Mouse (Mus musculus): ENCODE results near the gene Traf3ip2.

Traf3ip2 gene

GRCm38 (mm10) chr10:39612633-39612988 lies at the start of gene Traf3ip2:
Traf3ip2 (plus strand) TSS chr10:39612934.
- DNase-seq: no peak

DNA sequence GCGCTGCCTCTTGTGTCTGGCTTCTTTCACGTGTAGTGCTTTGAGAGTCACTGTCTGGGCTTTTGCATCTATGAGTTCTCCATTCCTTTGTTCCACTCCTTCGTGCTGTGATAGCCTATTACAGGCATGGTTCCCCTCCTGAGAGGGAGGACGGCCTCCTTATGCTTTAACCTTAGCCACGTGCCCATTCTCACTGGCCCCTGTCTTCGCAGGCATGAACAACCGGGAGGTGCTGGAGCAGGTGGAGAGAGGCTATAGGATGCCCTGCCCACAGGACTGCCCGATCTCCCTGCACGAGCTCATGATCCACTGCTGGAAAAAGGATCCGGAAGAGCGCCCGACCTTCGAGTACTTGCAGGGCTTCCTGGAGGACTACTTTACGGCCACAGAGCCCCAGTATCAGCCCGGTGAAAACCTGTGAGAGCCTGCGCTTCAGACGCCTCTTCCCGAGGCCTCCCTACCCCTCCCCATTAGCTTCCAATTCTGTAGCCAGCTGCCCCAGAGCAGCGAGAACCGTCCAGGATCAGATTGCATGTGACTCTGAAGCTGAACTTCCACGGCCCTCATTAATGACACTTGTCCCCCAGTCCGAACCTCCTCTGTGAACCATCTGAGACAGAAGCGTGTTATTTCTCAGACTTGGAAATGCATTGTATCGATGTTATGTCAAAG lies 49.0 kb upstream of the Traf3ip2 start:
- no peak for DNase-seq

DNA sequence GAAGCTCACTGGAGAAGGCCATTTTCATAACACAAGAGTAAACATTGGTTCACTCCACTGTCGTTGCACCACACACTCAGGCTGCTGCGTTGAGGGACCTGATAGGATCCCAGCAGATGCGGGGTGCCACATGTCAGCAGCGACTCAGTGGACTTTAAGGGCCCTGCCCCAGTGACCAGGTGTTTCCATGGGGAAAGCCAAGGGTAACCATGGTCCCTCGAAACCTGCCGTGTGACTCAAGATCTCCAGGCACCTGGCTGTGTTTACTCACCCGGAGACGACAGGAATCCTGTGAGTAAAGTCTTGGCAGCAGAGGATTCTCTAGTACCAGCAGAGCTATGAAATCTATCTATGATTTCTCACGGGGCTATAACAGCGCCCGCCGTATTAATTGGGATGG lies 45.8 kb upstream of the Traf3ip2 start:
- no peak for DNase-seq

GRCm38 (mm10) chr10:39568991-39569390 lies 43.7 kb upstream of the Traf3ip2 start:
- no peak for DNase-seq

- DNase-seq: no peak
Observed at GRCm38 (mm10) chr10:39571011-39571410, 41.7 kb upstream of the Traf3ip2 start.

GRCm38 (mm10) chr10:39572050-39572671 lies 40.6 kb upstream of the Traf3ip2 start:
- DNase-seq: no peak

GRCm38 (mm10) chr10:39572672-39573051 lies 40.1 kb upstream of the Traf3ip2 start:
- no peak for DNase-seq

- DNase-seq: no peak
Observed at GRCm38 (mm10) chr10:39576466-39576865, 36.3 kb upstream of the Traf3ip2 start.

DNA sequence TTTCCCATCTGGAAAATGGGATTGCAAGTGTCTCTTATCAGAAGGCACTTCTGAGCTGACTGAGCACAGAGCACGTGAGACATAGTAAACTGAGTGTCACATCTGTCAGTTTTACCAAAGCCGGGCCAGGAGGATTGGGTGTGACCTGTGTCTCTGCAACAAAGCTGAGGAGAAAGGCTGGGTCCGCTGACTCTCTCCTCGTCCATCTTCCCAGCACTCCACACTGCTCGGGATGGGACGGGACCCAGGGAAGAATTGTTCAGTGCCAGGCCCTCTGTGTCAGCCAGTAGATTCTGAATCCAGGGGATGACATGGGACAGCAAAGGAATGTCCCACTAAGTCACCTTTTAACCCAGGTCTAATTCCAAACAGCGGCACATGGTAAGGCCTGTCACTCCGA lies 32.3 kb upstream of the Traf3ip2 start:
- no peak for DNase-seq

DNA sequence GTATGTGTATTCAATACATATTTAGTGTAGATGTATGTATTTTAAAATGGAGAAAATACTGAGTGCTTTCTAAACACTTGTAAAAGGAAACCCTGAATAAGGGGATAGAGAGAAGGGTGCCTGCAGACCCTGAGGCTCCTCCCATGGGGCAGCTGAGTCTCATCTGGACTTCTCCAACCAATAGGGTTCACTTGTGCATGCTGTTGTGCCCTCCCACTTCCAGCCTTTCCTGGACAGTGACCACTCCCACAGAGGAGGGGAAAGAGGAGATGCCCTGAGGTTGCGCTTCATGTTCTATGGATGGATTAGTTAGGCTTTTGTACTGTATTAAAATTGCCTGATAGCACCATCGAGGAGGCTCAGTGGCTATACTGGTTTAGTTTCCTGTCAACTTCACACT lies 30.3 kb upstream of the Traf3ip2 start:
- DNase-seq: no peak

DNA sequence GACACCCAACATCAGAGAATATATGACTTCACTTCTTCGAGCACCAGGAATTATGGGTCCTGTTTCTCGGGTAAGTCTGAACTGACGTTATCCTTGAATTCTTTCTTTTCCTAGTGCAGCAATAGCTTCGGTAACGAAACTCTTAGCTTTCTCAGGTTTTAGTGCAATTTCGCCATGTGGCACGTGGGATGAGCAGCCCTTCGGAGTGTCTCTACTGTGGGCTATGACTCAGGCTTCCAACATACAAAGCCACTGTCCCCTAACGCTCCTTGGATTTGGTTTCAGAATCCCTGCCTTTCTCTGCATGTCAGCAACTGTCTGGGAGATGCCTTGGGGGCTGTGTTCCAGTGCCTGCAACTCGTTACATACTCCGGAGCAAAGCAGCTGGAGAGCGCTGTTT lies 29.0 kb upstream of the Traf3ip2 start:
- no peak for DNase-seq

- no peak for DNase-seq
Observed at GRCm38 (mm10) chr10:39587290-39587925, 25.3 kb upstream of the Traf3ip2 start.

DNA sequence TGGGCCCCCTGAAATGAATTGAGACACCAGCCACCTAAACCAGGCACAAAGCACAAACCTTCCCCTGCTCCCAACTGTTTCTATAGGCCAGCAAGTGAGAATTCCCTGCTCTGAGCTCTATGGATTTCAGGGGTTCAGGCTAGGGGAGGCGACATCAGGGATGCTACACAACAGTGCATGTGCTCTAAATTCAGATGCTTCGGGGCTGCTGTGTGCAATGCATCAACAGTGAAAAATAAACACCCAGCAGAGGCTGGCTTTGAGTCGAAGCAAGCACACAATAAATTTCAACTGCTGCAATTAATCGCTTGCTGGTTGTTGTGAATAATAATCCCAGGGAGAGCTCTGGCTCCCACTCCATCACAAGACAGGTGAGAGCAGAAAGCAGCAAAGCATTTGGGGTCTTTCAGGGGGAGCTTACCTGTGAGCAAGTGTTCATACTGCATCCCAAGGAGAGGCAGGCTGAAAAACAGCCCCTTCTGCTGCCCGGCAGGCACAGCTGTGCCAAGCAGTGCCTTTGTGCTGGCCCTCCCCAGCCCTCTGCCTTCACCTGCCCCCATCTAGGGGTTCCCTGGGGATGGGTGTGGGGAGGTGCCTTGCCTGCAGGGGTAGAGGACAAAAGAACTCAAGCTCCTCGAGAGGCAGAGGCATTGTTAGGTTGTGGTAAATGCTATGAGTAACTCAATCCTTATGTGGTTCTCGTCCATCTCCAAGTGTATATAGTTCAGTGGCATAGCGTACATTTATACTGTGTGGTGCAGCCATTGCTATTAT lies 24.6 kb upstream of the Traf3ip2 start:
- no peak for DNase-seq

- DNase-seq: no peak
Observed at GRCm38 (mm10) chr10:39589765-39590546, 22.8 kb upstream of the Traf3ip2 start.

DNA sequence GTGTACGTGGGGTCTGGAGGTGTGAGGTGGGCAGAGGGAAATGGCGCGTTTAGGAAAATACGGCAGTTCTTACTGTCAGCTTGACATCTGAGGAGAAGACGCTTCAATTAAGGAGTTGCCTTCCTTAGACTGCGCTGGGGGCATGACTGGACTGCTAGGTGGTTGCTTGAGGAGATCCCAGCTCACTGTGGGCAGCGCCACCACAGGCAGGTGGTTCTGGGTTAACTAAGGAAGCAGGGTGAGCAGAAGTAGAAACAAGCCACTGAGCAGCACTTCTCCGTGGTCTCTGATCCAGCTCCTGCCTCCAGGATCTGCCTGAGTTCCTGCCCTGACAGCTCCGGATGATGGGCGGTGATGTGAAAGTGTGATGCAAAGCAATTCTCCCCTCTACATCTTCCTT lies 22.1 kb upstream of the Traf3ip2 start:
- no peak for DNase-seq

GRCm38 (mm10) chr10:39592501-39592900 lies 20.2 kb upstream of the Traf3ip2 start:
- no peak for DNase-seq

- no peak for DNase-seq
Observed at GRCm38 (mm10) chr10:39594716-39595115, 18.0 kb upstream of the Traf3ip2 start.

DNA sequence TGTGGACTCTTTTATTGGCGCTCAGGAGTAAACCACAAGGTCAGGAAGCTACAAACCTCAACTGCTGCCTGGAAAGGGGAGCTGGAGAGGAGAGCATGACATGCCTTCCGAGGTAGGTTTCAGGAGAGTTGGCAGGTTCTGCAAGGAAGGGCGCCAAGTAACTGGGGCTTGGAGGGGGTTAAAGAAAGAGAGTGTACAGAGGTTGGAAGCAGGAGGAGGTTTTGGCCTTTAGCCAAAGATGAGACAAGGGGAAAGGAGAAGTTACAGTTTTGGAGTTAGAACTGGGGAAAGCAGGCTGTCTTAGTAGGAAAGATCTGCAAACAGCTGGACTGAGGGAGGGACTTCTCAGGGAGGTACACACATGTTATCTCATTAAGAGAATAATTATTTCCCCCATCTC lies 16.9 kb upstream of the Traf3ip2 start:
- DNase-seq: no peak

- no peak for DNase-seq
Observed at GRCm38 (mm10) chr10:39597116-39597791, 15.5 kb upstream of the Traf3ip2 start.

GRCm38 (mm10) chr10:39597792-39598183 lies 14.9 kb upstream of the Traf3ip2 start:
- no peak for DNase-seq

DNA sequence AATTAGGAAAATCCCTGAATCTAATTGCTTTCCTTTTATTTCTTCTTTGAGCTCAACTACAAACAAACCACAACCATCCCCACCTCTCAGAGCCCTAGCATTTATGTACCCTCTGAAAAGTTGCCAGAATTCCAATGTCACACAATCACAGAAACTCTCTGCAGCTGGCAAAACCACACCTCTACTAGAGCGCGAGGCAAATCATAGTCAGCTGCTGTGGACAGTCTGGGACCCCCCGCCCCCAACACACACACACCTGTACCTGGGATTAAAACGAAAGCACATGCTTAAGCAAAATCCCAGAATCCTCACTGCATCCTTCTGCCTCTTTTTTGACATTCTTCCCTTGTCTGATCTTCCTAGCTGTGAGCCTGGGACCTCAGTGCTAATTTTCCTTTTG lies 13.1 kb upstream of the Traf3ip2 start:
- no peak for DNase-seq

DNA sequence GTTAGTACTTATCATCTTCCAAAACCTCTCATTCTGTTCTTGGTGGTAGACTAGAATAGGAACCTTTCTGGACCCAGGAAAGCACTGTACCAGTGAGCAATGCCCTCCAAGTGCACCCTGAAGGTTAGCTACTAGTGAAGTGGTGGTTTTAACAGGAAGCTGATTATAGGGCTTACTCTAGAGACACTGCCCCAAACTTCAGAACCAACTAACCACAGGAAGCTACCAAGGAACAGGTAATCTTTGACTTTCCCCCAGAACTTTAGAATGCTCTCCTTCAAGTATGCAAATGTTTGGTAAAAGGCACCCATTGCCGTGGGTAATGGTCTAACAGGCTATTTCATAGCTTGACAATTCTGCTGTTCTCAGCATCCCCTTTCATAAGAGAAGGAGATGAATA lies 12.6 kb upstream of the Traf3ip2 start:
- DNase-seq: no peak

All from kidney, adult 11 months (tissue).